Mouse (Mus musculus): ENCODE measurements around the gene Tdrd12.

DNA sequence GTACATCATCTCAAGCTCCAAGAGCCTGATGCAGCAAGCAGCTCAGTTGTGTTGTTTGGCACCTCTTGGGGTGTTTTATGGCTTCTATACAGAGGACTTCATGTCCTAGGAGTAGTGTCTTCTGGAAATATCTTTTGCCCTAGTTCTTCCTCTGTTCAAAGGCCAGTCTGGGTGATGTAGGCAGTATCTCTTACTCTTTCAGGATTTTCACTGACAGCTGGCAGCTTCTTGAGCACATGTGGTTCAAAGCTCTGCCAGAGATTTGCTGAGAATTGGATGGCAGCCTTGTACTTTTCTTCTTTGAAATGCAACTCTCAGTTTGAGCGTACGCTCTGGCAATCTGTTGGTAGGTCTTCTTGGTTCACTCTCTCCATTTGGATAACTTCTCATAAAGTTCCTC lies 40.0 kb downstream of the Tdrd12 start:
- TF ChIP-seq ZC3H11A (IDR thresholded peaks at IDR 0.05; ENCODE audit: borderline replicate concordance, low read depth, low read length) = no peak
- TF ChIP-seq CHD2 (IDR thresholded peaks at IDR 0.05; ENCODE audit: low read depth, low read length) = no peak

All from ES-E14 (cell line).